Mouse (Mus musculus): ENCODE results near the gene Eif3a.

DNA sequence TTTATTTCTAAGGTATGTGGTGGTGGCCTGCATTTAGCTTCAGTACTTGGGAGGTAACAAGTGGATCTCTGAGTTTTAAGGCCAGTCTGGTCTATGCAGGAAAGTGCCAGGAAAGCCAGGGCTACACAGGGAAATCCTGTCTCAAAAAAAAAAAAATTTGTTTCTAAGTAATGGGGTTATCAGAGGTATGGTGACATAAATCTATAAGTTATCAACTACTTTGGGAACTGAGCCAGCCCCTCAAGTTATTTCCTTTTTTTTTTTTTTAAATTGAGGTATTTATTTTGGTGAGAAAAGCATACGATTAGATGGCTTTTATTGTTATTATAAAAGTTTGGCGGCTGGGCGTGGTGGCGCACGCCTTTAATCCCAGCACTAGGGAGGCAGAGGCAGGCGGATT, 22.7 kb upstream of the Eif3a start:
- TF ChIP-seq CTCF (IDR thresholded peaks at IDR 0.05; ENCODE audit: insufficient read depth, low read depth, low read length) (no peak), POLR2A (IDR thresholded peaks at IDR 0.05; ENCODE audit: insufficient read depth, low read depth, low read length) (no peak)
